Mouse (Mus musculus): ENCODE measurements around the gene Efcab11.
"Not testable (repeated sequence)": the region's sequence is repeated elsewhere in the genome, so short reads cannot be mapped to it uniquely, and the experiment has no call there.

Gene Efcab11

DNA sequence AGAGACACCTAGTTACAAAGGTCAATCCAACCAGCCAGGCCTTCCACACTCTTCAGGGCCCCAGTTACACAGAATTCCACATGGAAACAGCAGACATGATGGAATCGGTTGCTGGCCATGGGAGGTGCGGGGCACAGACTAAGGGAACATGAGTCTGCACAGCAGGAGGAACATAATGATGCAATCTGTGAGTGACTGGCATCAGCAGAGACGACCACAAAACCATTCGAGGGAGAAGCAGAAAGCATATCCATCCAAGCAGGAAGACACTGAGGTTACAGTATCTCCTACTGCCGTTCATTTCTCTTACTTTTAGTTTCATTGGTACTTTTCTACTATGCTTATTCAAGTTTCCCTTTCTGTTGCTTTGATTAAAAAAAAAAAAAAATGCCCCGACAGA, 9.6 kb downstream of the Efcab11 start:
- DNase-seq (ENCODE audit: low spot score in 2 of 2) = no peak

DNA sequence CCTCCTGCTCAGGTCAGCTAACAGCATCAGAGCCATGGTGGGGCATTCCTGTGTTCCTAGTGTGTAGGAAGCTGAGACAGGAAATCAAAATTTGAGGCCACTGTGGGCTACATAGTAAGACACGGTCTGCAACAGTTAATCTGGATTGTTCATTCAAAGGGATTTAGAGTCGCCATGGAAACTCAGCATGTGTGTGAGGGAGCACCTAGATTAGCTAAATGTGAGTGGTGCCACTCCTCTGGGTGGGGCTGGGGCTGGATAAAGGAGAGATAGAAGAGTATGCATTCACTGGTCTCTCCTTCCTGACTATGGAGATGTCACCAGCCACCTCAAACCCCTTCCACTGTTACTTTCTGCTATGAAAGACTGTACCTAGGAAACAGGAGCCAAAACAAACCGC, 10.8 kb downstream of the Efcab11 start:
- no peak for DNase-seq (ENCODE audit: low spot score in 2 of 2)

DNA sequence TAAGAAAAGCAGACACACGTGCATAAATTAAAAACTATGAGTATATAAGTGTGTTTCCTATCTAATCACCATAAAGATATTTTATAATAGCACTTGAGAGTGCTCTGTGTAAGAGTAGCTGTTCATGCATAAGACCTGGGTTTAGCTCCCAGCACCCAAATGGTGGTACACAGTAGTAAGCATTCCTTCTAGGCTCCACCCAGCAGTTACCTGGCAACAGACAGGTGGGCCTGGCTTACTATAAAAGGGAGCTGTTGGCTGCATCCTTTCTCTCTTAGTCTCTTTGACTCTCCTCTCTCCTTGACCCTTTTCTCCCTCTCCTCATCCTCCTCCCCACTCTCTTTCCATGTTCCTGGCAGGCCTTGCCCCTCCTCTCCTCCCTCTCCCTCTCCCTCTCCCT, 15.4 kb downstream of the Efcab11 start:
- no peak for DNase-seq (ENCODE audit: low spot score in 2 of 2)

DNA sequence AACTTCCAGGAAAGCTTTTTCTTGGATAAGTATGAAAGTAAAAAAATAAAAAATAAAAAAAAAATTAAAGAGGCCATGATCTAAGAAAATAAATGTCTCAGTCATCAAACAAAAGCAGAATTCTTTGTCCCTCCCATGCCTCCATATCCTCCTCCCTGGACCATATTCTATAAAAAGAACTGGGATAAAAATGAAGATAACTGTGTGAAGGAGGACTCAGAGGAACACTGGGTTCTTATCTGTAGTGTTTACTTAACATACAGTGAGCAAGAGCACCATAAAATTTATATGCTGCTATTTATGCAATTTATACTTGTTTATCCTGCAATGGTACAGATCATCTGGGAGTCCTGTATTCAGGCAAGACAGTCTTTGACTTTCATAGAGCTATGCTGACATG, 19.6 kb downstream of the Efcab11 start:
- DNase-seq (ENCODE audit: low spot score in 2 of 2) = no peak

DNA sequence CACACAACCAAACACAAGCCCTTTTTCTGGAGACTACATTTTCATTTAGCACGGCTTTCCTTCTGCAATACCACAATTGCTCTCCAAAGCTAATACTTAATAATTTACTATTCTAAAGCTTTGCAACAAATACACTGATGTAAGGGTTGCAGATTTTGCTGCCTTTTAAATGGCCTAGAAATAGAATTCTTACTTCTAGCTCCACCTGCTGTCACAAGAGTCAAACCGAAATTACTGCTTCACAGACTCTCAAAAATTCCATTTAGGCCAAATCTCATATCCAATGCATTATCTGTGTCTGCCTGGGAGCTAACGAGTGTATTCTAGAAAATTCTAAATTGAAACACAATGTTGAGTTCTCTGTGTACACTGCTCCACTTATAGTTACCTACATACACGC, 23.3 kb downstream of the Efcab11 start:
- no peak for DNase-seq (ENCODE audit: low spot score in 2 of 2)

DNA sequence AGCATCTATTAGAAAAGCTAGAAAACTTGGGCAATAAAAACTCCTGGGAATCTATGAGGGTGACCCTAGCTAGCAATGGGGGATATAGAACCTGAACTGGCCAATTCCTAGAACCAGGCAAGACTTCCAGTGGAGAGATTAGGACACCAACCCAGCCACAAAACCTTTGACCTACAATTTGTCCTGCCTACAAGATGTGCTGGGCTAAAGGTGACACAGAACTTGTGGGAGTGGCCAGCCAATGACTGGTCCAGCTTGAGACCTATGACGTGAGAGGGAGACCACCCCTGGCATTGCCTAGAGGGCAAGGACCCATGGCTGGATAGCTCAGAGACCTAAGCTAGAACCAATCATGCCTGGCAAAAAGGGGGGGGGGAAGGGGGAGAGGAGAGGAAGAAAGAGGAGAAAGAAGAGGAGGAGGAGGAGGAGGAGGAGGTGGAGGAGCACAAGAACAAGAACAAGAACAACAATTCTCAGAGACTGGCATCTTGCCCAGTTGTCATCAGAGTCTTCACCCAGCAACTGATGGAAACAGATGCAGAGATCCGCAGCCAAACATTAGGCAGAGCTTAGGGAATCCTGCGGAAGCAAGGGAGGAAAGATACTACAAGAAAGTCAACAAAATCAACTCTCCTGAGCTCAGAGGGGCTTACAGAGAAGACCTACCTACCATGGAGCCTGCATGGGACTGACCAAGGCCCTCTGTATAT, 24.7 kb downstream of the Efcab11 start:
- DNase-seq (ENCODE audit: low spot score in 2 of 2) = no peak

DNA sequence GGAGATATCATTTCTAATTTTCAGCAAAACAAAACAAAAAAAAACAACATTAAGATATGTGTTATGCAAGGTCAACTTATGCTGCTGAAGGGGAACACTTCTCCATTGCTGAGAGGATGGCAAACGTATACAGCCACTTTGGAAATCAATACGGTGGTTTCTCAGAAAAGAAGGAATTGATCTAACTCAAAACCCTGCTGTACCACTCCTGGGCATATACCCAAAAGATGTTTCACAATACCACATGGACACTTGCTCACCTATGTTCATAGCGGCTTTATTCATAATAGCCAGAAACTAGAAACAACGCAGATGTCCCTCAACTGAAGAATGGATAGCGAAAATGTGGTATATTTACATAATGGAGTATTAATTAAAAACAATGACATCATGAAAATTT, 25.6 kb downstream of the Efcab11 start:
- DNase-seq (ENCODE audit: low spot score in 2 of 2) = no peak

DNA sequence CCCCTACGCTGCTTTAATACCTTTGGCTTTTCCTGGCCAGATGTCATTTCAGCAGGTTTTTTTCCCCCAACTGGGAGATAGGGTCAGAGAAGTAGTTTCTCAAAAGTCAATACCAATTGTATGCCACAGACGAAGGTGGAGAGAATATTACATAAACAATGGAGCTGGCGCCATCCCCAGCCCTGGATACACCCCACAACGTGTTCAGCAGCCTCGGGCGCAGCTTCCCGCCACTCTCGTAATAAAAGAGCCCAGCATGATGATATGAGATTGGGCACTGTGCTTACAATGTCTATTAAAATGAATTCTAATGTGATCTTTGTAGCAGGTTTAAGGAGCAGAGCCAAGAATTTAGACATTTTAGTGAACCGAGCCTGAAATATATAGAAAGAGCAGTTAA, 28.2 kb downstream of the Efcab11 start:
- DNase-seq (ENCODE audit: low spot score in 2 of 2) = no peak

DNA sequence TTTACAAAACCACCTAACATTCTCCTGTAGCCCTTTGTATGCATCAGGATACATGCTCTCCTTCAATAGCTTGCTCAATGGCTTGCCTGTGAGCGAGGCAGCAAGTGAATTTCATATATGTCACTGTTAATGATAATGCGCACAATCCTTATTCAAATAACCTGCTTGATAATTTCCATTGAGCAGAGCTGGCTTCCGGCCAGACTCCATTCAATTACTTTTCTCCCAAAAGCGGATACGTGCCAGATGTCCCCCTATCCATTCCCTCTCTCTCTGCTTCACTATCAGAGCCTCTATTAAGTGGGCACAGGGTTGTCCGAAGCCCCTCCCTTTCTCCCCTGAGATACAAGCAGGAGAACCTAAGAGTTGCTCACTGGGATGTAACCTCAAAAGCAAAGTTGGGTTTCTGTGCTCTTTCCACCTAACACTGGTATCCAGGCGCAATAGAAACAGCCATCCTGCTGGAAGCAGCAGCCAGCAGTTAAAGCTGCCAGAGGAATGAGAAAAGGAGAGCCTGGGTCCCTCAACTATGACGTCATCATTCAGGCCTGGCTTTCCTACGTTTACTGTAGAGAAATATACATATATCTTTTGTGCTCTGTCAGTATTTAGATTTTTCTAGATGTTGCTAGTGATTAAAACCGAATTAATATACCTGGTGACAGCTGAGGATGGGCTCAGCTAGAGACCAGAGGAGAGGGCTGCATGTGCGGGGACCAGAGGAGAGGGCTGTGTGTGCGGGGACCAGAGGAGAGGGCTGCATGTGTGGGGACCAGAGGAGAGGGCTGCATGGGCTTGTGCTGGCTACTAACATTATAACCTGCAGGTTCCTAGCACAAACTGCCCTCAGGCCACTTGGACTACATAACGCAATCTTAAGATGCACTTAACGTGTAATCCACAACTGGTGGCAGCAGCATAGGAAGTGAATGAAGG, 30.6 kb downstream of the Efcab11 start:
- no peak for DNase-seq (ENCODE audit: low spot score in 2 of 2)

DNA sequence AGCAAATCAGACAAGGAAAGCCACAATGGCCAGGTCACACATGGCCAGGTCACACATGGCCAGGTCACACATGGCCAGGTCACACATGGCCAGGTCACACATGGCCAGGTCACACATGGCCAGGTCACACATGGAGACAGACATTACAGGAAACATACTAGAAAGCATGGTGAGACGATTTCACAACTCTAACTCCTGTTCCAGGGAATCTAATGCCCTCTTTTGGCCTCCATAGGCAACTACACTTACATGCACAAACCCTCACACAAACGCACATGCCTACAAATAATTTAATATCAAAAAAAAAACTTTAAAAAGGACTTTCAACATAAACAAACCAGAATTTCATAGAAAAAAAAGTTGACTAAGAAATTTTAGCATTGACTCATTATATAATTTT, 34.2 kb downstream of the Efcab11 start:
- DNase-seq (ENCODE audit: low spot score in 2 of 2) = no peak

DNA sequence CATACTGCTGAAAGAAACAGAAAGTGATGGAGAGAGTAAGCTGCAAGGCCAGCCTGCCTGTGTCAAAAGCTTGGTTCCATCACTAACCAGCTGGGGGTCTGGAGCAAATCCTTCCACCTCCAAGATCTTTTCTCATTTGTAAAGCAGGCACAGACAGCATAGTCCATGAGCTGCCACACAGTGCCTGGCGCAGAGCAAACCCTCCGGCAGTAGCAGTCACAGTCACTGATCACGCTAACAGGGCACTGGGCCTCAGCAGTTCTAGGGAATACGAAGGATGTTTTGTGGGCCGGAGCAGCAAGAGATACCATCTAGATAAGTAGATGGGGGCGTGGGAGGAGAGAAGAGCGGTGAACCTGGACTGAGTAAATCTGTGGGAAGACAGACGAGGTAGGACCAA, 39.3 kb downstream of the Efcab11 start:
- DNase-seq (ENCODE audit: low spot score in 2 of 2) = no peak

DNA sequence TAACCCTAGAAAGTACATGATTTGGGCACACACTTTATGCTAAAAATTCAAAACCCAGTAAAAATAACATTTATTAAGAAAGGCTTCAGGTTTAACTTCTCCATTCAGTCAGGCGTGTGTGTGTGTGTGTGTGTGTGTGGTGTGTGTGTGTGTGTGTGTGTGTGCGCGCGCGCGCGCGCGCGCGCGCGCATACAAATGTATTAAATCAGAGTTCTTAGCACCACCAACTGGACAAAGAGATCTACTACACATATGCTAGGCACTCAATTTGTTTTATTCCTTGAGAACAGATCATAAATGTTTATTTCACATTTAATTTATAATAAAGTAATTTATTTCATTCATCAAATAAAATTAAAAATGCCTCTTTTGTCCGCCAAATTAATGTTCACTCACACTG, 45.5 kb downstream of the Efcab11 start:
- no peak for DNase-seq (ENCODE audit: low spot score in 2 of 2)

DNA sequence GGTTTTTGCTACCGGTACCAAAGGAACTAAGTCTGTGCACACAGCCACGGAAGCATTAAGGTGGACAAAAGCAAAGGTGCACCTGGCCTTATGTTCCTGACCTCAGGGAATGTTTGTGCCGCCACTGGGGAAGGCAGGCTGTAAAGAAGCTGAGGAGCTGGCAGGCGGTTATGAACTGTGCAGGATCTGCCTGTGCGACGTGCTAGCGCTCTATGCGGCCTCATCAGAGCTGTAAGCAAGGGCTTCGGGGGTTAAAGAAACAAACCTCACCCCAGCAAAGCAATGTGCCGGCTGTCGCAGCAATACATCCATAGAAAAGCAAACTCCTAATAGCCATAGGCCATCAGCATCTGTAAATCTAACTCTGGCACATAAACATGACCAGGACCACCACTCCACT, 46.1 kb downstream of the Efcab11 start:
- no peak for DNase-seq (ENCODE audit: low spot score in 2 of 2)

DNA sequence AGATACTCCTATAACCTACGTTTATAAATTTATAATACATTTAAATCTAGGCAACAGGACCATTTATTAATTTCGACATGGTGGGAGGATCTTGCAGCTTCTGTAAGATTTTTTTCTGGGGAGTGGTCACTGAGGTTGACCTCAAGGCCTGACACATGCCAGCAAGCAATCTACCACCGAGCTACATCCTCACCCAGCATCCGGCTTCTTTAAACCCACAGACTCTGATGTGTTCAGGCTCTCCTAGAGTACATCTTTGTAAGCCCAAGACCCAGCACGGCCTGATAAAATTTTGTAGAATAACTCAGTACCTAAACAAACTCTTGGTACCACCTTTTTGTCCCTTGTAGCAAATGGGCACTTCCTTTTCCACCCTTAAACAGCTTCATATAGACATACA, 46.7 kb downstream of the Efcab11 start:
- no peak for DNase-seq (ENCODE audit: low spot score in 2 of 2)

DNA sequence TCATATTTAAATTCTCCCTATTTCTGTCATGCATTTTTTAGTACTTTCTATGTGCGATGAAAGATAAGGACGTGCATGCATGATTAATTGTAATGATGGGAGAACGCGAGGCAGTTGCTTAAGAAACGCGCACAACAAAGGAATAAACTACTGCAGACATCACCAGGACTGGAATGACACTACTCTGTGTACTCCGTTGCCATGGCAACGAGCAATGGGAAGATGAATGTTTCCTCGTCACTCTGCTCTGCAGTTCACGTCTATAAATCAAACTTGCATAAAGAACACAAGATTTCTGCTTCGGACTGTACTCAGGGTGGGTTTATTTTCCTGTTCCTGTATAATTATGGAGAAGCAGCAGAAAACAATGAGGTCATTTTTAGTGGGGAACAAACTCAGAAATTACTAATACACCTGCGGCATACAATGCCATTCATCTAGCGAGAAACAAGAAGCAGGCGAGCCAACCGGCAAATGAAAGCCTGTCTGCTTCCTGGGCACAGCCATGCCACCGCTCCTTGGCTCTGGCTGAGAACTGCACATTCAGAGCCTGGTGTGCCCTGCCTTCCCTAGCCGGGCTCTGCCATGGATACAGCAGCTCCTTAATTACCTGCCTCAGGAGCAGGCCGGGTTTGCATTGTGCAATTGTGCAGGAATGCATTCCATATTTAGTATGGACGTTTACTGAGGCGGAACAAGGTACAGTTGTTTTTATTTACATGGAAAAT, 47.7 kb downstream of the Efcab11 start:
- no peak for DNase-seq (ENCODE audit: low spot score in 2 of 2)

DNA sequence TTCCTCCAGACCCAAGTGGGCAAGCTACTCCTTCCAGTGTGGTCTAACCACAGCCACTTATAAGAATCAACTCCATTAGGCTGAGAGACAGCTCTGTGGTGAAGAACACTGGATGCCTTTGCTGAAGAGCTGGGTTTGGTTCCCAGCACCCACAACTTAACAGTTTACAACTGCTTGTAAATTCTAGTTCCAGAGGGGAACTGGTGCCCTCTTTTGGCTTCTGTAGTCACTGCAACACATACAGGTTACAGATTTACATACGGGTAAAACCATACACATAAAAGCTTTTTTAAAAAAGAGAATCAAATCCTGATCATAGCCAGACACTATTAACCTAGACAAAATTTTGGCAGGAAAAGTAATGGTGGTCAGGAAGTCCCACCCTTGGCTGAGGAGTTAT, 50.8 kb downstream of the Efcab11 start:
- DNase-seq (ENCODE audit: low spot score in 2 of 2) = no peak

DNA sequence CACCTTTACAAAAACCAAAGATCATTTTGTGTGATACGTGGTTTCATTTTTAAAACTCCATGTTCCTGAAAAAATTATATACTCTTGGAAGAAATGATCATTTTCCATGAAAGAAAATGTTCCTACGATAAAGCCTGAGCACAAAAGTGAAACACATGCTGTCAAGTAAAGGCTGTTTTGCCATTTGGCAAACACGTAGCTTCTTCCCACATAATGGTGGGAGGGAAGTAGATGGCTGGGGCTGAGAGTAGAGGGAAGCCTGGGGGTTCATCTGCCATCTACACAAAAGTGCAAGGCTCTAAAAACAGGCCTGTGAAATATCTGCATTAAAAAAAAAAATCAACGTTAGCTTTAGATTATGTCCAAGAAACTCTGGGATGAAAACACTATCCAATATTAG, 61.6 kb downstream of the Efcab11 start:
- no peak for DNase-seq (ENCODE audit: low spot score in 2 of 2)

DNA sequence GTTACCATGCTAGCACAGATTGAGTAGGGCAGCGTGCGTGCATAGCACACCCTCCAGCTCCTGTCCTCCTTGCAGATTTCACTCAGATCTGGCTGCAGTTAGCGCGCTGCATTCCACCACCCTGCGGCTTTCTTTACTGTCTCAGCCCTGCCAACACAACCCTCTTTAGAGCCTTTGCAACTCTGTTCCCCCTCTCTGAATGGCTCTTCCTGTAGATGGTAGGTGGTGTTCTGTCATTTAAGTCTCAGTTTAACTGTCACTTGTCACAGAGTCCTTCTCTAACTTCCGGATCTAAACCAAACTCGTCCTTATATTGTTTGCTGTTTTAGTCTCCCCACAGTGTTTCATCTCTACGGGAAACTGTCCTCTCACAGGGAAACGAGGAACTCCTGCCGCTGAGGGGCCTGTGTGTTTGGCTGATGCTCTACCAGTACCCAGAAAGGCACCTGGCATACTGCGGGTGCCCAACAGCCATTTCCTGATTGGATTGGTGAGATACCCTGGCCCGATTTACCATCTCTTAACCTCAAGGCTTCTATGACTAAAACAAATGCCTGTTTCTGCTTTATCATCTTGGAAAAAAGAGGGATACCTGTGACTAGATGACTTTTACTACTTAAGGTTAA, 62.8 kb downstream of the Efcab11 start:
- no peak for DNase-seq (ENCODE audit: low spot score in 2 of 2)

DNA sequence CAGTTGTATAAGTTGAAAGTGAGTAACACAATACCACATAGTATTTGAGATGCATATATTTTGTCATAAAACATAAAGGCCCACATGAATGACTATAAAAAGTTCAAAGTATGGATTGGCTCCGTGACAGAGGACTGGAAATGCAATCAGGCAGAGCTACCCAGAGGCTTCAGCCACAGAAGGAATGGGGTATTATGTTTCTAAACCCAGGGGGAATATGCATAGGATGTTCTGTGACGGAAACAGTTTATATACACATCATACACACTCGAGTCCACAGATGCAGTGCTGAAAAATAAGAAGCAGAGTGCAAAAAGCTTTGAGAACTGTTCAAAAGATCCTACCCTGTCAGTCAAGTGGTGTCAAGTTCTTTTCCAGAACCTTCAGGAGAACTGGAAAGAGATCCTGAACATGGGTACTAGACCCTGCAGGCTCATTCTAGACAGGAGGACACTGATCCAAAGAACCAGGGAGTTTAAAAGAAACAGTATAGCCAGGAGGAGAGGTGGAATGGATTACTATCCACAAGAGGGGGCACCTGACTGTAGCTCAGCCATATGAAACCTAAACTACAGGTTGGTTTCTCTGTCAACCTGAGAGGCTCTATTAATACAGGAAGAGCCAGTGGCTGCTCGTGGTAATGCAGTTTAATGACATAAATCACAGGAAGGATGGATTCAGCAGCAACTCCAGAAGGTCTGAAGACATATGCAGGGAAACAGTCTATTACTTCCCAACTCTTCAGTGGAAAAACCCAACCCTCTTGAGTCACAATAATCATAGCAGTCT, 64.9 kb downstream of the Efcab11 start:
- no peak for DNase-seq (ENCODE audit: low spot score in 2 of 2)

DNA sequence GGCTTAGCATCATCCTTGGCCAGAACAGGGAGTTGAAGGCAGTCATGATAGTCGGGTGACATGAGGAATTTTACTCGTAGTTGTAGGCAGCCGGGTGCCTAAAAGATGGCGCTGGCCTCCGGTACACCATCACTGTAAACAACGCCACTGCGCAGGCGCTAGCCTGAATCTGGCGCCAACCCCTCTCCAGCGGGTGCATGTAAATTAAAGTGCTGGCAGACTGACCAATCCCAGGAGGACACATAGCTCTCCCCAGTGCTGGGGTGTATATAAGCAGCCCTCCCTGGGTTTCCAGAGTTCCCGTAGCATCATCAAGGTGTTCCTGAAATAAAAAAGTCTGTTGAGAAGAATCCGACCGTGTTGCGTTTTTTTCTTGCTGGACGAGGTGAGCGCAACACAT, 66.2 kb downstream of the Efcab11 start:
- DNase-seq (ENCODE audit: low spot score in 2 of 2) = not testable (repeated sequence)

DNA sequence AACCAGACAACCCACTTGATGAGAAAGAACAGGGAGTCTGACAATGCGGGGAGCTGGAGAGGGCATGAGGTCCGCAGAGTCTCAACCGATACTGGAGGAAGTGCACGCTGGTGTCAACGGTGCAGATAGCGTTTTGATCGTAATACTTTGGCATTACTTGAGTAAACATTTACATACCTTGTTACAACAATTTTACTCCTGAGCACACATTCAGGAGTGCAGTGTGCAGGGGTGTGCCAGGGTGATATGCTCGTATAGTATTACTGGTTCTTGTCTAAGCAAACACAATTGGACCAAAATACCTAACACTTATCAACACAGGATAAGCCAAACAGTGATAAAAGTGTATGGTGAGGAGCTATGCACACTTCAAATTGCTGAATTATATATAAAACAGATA, 69.0 kb downstream of the Efcab11 start:
- DNase-seq (ENCODE audit: low spot score in 2 of 2) = no peak
